Mouse (Mus musculus): Measurements from ENCODE around the gene Smim7. TPM values are rescaled to one million over a fixed set of nuclear protein-coding genes. Genes with fewer than 3 reads are reported as not detected.

The Smim7 gene
- 42.5 and 51.8 TPM in 2 replicates for polyA plus RNA-seq (2012; rRNA removed)

GRCm38 (mm10) chr8:72570633-72571610 is at the start of gene Smim7:
Gene Smim7, minus strand, starts transcription at chr8:72571088.
- DNase-seq, result peak; percentile 100
- TF ChIP-seq CTCF (conservative IDR thresholded peaks at IDR 0.05; ENCODE audit: insufficient read depth, insufficient read length, low read depth, low read length) (no peak), POLR2A (IDR thresholded peaks at IDR 0.05; ENCODE audit: low read depth, low read length) (peak; percentile 66)
- H3K36me3 ChIP-seq (ENCODE audit: control insufficient read depth, insufficient read depth, low read length), result no peaks in the 10 kb centered on the region

GRCm38 (mm10) chr8:72590198-72590597 is 19.3 kb upstream of the Smim7 start:
- TF ChIP-seq POLR2A (IDR thresholded peaks at IDR 0.05; ENCODE audit: low read depth, low read length), result no peak
- TF ChIP-seq CTCF (conservative IDR thresholded peaks at IDR 0.05; ENCODE audit: insufficient read depth, insufficient read length, low read depth, low read length), result no peak
- H3K4me1 ChIP-seq (ENCODE audit: control insufficient read depth, insufficient read depth, low read length), result no peaks in the 10 kb centered on the region
- no peak overlapping the region for H3K4me3 ChIP-seq (ENCODE audit: insufficient read depth, low read depth, low read length)
- 58% methylated on average over 2 of the region's 2 CpGs for WGBS
- DNase-seq, result peak; percentile 50
- no peaks in the 10 kb centered on the region for H3K27me3 ChIP-seq (replicated peaks; ENCODE audit: control insufficient read depth, insufficient read depth, low read length)
- H3K27ac ChIP-seq (ENCODE audit: insufficient read depth, low read depth, low read length), result no peak overlapping the region
- H3K36me3 ChIP-seq (ENCODE audit: control insufficient read depth, insufficient read depth, low read length), result no peaks in the 10 kb centered on the region

More at GRCm38 (mm10) chr8:72570633-72571610, at the start of gene Smim7:
- Histone ChIP-seq H3K27me3 (replicated peaks; ENCODE audit: control insufficient read depth, insufficient read depth, low read length) (no peaks in the 10 kb centered on the region), H3K4me3 (ENCODE audit: insufficient read depth, low read depth, low read length) (peak within 1 kb of the TSS; percentile 82), H3K4me1 (ENCODE audit: control insufficient read depth, insufficient read depth, low read length) (peaks cover 12% of the 10 kb centered on the region), H3K27ac (ENCODE audit: insufficient read depth, low read depth, low read length) (peak within 1 kb of the TSS; percentile 95)
- under 1% methylated on average over 52 of the region's 52 CpGs for WGBS

GRCm38 (mm10) chr8:72589286-72589685 is 18.4 kb upstream of the Smim7 start:
- DNase-seq, result no peak
- WGBS, result 74% methylated on average over 7 of the region's 7 CpGs
- no peak for TF ChIP-seq POLR2A (IDR thresholded peaks at IDR 0.05; ENCODE audit: low read depth, low read length)
- TF ChIP-seq CTCF (conservative IDR thresholded peaks at IDR 0.05; ENCODE audit: insufficient read depth, insufficient read length, low read depth, low read length), result no peak
- H3K27ac ChIP-seq (ENCODE audit: insufficient read depth, low read depth, low read length), result no peak overlapping the region
- H3K4me1 ChIP-seq (ENCODE audit: control insufficient read depth, insufficient read depth, low read length), result no peaks in the 10 kb centered on the region
- H3K27me3 ChIP-seq (replicated peaks; ENCODE audit: control insufficient read depth, insufficient read depth, low read length), result no peaks in the 10 kb centered on the region
- no peaks in the 10 kb centered on the region for H3K36me3 ChIP-seq (ENCODE audit: control insufficient read depth, insufficient read depth, low read length)
- H3K4me3 ChIP-seq (ENCODE audit: insufficient read depth, low read depth, low read length), result no peak overlapping the region

- TF ChIP-seq POLR2A (IDR thresholded peaks at IDR 0.05; ENCODE audit: low read depth, low read length) (no peak), CTCF (conservative IDR thresholded peaks at IDR 0.05; ENCODE audit: insufficient read depth, insufficient read length, low read depth, low read length) (no peak)
- DNase-seq, result no peak
- H3K4me3 ChIP-seq (ENCODE audit: insufficient read depth, low read depth, low read length), result no peak overlapping the region
- WGBS, result 85% methylated on average over 10 of the region's 10 CpGs
- H3K27ac ChIP-seq (ENCODE audit: insufficient read depth, low read depth, low read length), result no peak overlapping the region
- H3K36me3 ChIP-seq (ENCODE audit: control insufficient read depth, insufficient read depth, low read length), result no peaks in the 10 kb centered on the region
- no peaks in the 10 kb centered on the region for H3K4me1 ChIP-seq (ENCODE audit: control insufficient read depth, insufficient read depth, low read length)
- H3K27me3 ChIP-seq (replicated peaks; ENCODE audit: control insufficient read depth, insufficient read depth, low read length), result no peaks in the 10 kb centered on the region
These were observed 18.0 kb upstream of the Smim7 start for GRCm38 (mm10) chr8:72588865-72589264.

- Histone ChIP-seq H3K36me3 (ENCODE audit: control insufficient read depth, insufficient read depth, low read length) (no peaks in the 10 kb centered on the region), H3K4me1 (ENCODE audit: control insufficient read depth, insufficient read depth, low read length) (no peaks in the 10 kb centered on the region), H3K4me3 (ENCODE audit: insufficient read depth, low read depth, low read length) (no peak overlapping the region), H3K27me3 (replicated peaks; ENCODE audit: control insufficient read depth, insufficient read depth, low read length) (no peaks in the 10 kb centered on the region), H3K27ac (ENCODE audit: insufficient read depth, low read depth, low read length) (no peak overlapping the region)
- 62% methylated on average over 6 of the region's 6 CpGs for WGBS
- TF ChIP-seq CTCF (conservative IDR thresholded peaks at IDR 0.05; ENCODE audit: insufficient read depth, insufficient read length, low read depth, low read length) (no peak), POLR2A (IDR thresholded peaks at IDR 0.05; ENCODE audit: low read depth, low read length) (no peak)
- DNase-seq, result peak; percentile 48
These were observed 16.9 kb upstream of the Smim7 start for GRCm38 (mm10) chr8:72587806-72588205.

- no peak for DNase-seq
- no peak overlapping the region for H3K4me3 ChIP-seq (ENCODE audit: insufficient read depth, low read depth, low read length)
- H3K27me3 ChIP-seq (replicated peaks; ENCODE audit: control insufficient read depth, insufficient read depth, low read length), result no peaks in the 10 kb centered on the region
- no peak overlapping the region for H3K27ac ChIP-seq (ENCODE audit: insufficient read depth, low read depth, low read length)
- WGBS, result 59% methylated on average over 6 of the region's 6 CpGs
- H3K4me1 ChIP-seq (ENCODE audit: control insufficient read depth, insufficient read depth, low read length), result no peaks in the 10 kb centered on the region
- H3K36me3 ChIP-seq (ENCODE audit: control insufficient read depth, insufficient read depth, low read length), result no peaks in the 10 kb centered on the region
- TF ChIP-seq POLR2A (IDR thresholded peaks at IDR 0.05; ENCODE audit: low read depth, low read length) (no peak), CTCF (conservative IDR thresholded peaks at IDR 0.05; ENCODE audit: insufficient read depth, insufficient read length, low read depth, low read length) (no peak)
These were observed 13.5 kb upstream of the Smim7 start for GRCm38 (mm10) chr8:72584390-72584789.

- Histone ChIP-seq H3K27ac (ENCODE audit: insufficient read depth, low read depth, low read length) (no peak overlapping the region), H3K4me1 (ENCODE audit: control insufficient read depth, insufficient read depth, low read length) (no peaks in the 10 kb centered on the region), H3K36me3 (ENCODE audit: control insufficient read depth, insufficient read depth, low read length) (no peaks in the 10 kb centered on the region), H3K4me3 (ENCODE audit: insufficient read depth, low read depth, low read length) (no peak overlapping the region), H3K27me3 (replicated peaks; ENCODE audit: control insufficient read depth, insufficient read depth, low read length) (no peaks in the 10 kb centered on the region)
- DNase-seq, result peak; percentile 28
- TF ChIP-seq CTCF (conservative IDR thresholded peaks at IDR 0.05; ENCODE audit: insufficient read depth, insufficient read length, low read depth, low read length) (no peak), POLR2A (IDR thresholded peaks at IDR 0.05; ENCODE audit: low read depth, low read length) (no peak)
- WGBS, result 78% methylated on average over 7 of the region's 7 CpGs
These were observed 12.3 kb upstream of the Smim7 start for GRCm38 (mm10) chr8:72583056-72583771.
